Mouse (Mus musculus): Measurements from ENCODE around the gene Snorc.

DNA sequence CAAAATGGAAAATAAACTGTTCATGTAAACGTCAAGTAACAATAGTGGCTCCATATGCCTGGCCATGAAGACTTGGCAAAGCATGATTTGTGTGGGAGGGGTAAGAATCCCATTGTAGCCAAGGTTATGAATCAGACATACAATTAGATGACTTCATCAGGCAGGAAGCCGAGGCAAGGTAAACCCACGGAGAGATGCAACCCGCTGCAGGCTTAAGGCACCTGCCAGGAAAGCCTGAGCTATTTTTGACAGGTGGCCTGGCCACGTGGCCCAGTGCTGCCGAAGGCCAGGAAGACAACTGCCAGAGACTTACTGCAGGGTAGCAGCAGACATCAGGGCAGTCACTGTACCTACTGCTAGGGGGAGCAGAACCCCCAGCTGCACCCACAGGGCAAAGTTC lies 16.3 kb downstream of the Snorc start:
- TF ChIP-seq CTCF (conservative IDR thresholded peaks at IDR 0.05; ENCODE audit: low read length): no peak
- no peak for TF ChIP-seq NANOG (IDR thresholded peaks at IDR 0.05; ENCODE audit: borderline replicate concordance, low read length)
